Mouse (Mus musculus) CH12.LX (cell line): ENCODE results near the gene Flt3l. TPM values are rescaled to one million over a fixed set of nuclear protein-coding genes. Genes with fewer than 3 reads are reported as not detected.
"Not testable (repeated sequence)": the region's sequence is repeated elsewhere in the genome, so short reads cannot be mapped to it uniquely, and the experiment has no call there.

Experiments
- DNase-seq: peaks from one replicate; pipeline ENCODE4 v3.0.0-alpha.2; 2013; ENCODE audit errors: extremely low read depth
- H3K27ac ChIP-seq: 2 replicates; pipeline ENCODE4 v1.5.1; 2012; ENCODE audit warnings: low read depth, mild to moderate bottlenecking, control low read depth, moderate library complexity; ENCODE audit not compliant: insufficient read depth
- H3K27me3 ChIP-seq: replicated peaks from 2 replicates; pipeline ENCODE3; 2012; ENCODE audit warnings: inconsistent platforms
- H3K36me3 ChIP-seq, 2 experiments: replicated peaks in 1 of 2; 2 replicates each; pipeline versions ENCODE3 to v1.6.1; 2012; ENCODE audit warnings: inconsistent platforms in 1 of 2, low read length in 1 of 2, mild to moderate bottlenecking in 1 of 2, mixed read lengths in 1 of 2, moderate library complexity in 1 of 2; ENCODE audit not compliant: control insufficient read depth in 1 of 2, insufficient read depth in 1 of 2
- H3K4me1 ChIP-seq, 2 experiments: 2 replicates each; pipeline ENCODE4 v1.6.1; 2012; ENCODE audit warnings: inconsistent platforms in 1 of 2, moderate library complexity in 1 of 2; ENCODE audit not compliant: insufficient read depth in 2 of 2, control insufficient read depth in 1 of 2
- H3K4me2 ChIP-seq: 2 replicates; pipeline ENCODE4 v1.6.1; 2012; ENCODE audit warnings: low read depth, mild to moderate bottlenecking, control low read depth; ENCODE audit not compliant: poor library complexity, insufficient read depth, severe bottlenecking
- H3K4me3 ChIP-seq, 3 experiments: fragments of 150-350 bp in 1 of 3; sonication (generic) in 1 of 3; replicated peaks in 1 of 3; 2 replicates each; pipeline versions ENCODE3 to v1.5.1; 2011 to 2012; ENCODE audit warnings: low read depth in 2 of 3, low read length in 2 of 3, mild to moderate bottlenecking in 2 of 3, moderate library complexity in 2 of 3, control low read depth in 1 of 3, improper control_type of control experiment in 1 of 3, inconsistent platforms in 1 of 3, mixed read lengths in 1 of 3; ENCODE audit not compliant: poor library complexity in 1 of 3
- H3K79me2 ChIP-seq: replicated peaks from 2 replicates; pipeline ENCODE4 v1.6.1; 2012; ENCODE audit warnings: mild to moderate bottlenecking, moderate library complexity; ENCODE audit not compliant: control insufficient read depth, poor library complexity, insufficient read depth, severe bottlenecking; ENCODE audit errors: extremely low read depth
- H3K9ac ChIP-seq: 2 replicates; pipeline ENCODE4 v1.6.1; 2012; ENCODE audit warnings: low read depth, mild to moderate bottlenecking, control low read depth, moderate library complexity; ENCODE audit not compliant: insufficient read depth
- H3K9me3 ChIP-seq: replicated peaks from 2 replicates; pipeline ENCODE3; 2012; ENCODE audit warnings: low read length, inconsistent platforms, mixed read lengths
- CHD1 ChIP-seq: IDR thresholded peaks from 2 replicates; pipeline ENCODE4 v1.6.1; 2012; ENCODE audit warnings: low read depth, low read length, improper control_type of control experiment, inconsistent platforms
- CTCF ChIP-seq, 2 experiments: IDR thresholded peaks in 1 of 2; conservative IDR thresholded peaks in 1 of 2; 2 replicates each; pipeline ENCODE4 v1.5.1; 2011 to 2012; ENCODE audit warnings: low read depth in 2 of 2, low read length in 2 of 2, improper control_type of control experiment in 1 of 2, inconsistent platforms in 1 of 2, mild to moderate bottlenecking in 1 of 2, moderate library complexity in 1 of 2
- EP300 ChIP-seq: IDR thresholded peaks from 2 replicates; pipeline ENCODE4 v1.6.1; 2011; ENCODE audit warnings: low read length, improper control_type of control experiment
- ETS1 ChIP-seq: conservative IDR thresholded peaks from 2 replicates; pipeline ENCODE4 v1.6.1; 2012; ENCODE audit warnings: low read depth, mild to moderate bottlenecking, inconsistent platforms, low read length, improper control_type of control experiment, moderate library complexity
- GABPA ChIP-seq: IDR thresholded peaks from 2 replicates; pipeline ENCODE4 v1.6.1; 2012; ENCODE audit warnings: low read depth, low read length, improper control_type of control experiment, inconsistent platforms; ENCODE audit not compliant: insufficient replicate concordance
- JUN ChIP-seq: IDR thresholded peaks from 2 replicates; pipeline ENCODE4 v1.6.1; 2011; ENCODE audit warnings: low read depth, mild to moderate bottlenecking, low read length, improper control_type of control experiment, moderate library complexity; ENCODE audit not compliant: insufficient read depth
- MAZ ChIP-seq: IDR thresholded peaks from 2 replicates; pipeline ENCODE4 v1.6.1; 2012; ENCODE audit warnings: low read depth, mild to moderate bottlenecking, inconsistent platforms, low read length, improper control_type of control experiment, moderate library complexity
- MXI1 ChIP-seq: IDR thresholded peaks from 2 replicates; pipeline ENCODE4 v1.6.1; 2011; ENCODE audit warnings: mild to moderate bottlenecking, low read depth, low read length, improper control_type of control experiment
- NELFE ChIP-seq: IDR thresholded peaks from 2 replicates; pipeline ENCODE4 v1.6.1; 2011; ENCODE audit warnings: low read depth, low read length, improper control_type of control experiment
- NRF1 ChIP-seq: IDR thresholded peaks from 2 replicates; pipeline ENCODE4 v1.6.1; 2014; ENCODE audit warnings: low read depth, mild to moderate bottlenecking, inconsistent platforms, low read length, improper control_type of control experiment, moderate library complexity
- PAX5 ChIP-seq: IDR thresholded peaks from 2 replicates; pipeline ENCODE4 v1.6.1; 2012; ENCODE audit warnings: low read length, inconsistent platforms, mixed read lengths
- RAD21 ChIP-seq: IDR thresholded peaks from 2 replicates; pipeline ENCODE4 v1.6.1; 2011; ENCODE audit warnings: low read depth, mild to moderate bottlenecking, low read length, improper control_type of control experiment, moderate library complexity
- TBP ChIP-seq: conservative IDR thresholded peaks from 2 replicates; pipeline ENCODE4 v1.6.1; 2011; ENCODE audit warnings: low read depth, low read length, improper control_type of control experiment
- USF1 ChIP-seq: IDR thresholded peaks from 2 replicates; pipeline ENCODE4 v1.6.1; 2014; ENCODE audit warnings: low read depth, mild to moderate bottlenecking, inconsistent platforms, low read length, improper control_type of control experiment
- USF2 ChIP-seq: conservative IDR thresholded peaks from 2 replicates; pipeline ENCODE4 v1.6.1; 2011; ENCODE audit warnings: low read depth, low read length, improper control_type of control experiment
- ZKSCAN1 ChIP-seq: IDR thresholded peaks from 2 replicates; pipeline ENCODE4 v1.6.1; 2012; ENCODE audit warnings: low read depth, inconsistent platforms, low read length, improper control_type of control experiment, borderline replicate concordance
- ZMIZ1 ChIP-seq: IDR thresholded peaks from 2 replicates; pipeline ENCODE4 v1.6.1; 2012; ENCODE audit warnings: low read depth, mild to moderate bottlenecking, inconsistent platforms, low read length, improper control_type of control experiment
- dilution Hi-C: fragments of 300-500 bp; cut with MboI; formaldehyde crosslinking; loops from 2 replicates; pipeline ENCODE4 v1.14.3; 2020; ENCODE audit warnings: low sequenced_read_pairs; ENCODE audit not compliant: extremely low pct_unique_long_range_greater_than_20kb, extremely low pct_ligation_motif_present
- in situ Hi-C: fragments of 300-500 bp; cut with MboI; formaldehyde crosslinking; loops from 3 replicates; pipeline ENCODE4 v1.14.3; 2019; ENCODE audit warnings: low sequenced_read_pairs, low pct_ligation_motif_present, low pct_unique_long_range_greater_than_20kb, mixed read lengths
- polyA plus RNA-seq: library from polyadenylated mRNA; unstranded; fragments of >175 nt; gene quantifications from 2 replicates; pipeline ENCODE4 v1.2.1, GENCODE M21; 2012; ENCODE audit warnings: low read depth; ENCODE audit not compliant: insufficient read length
- total RNA-seq, 2 experiments: library from RNA; depleted of rRNA; stranded (reverse); fragments of 300-350 nt in 1 of 2; fragments of >200 nt in 1 of 2; gene quantifications; 2 replicates each; pipeline ENCODE4 v1.2.3; 2012 to 2014

Flt3l gene
- total and polyA plus RNA-seq, 3 experiments, result 4.6 to 14.9 (median 4.9) TPM

- no peaks in the 10 kb centered on the region for H3K27me3 ChIP-seq
- no peak for DNase-seq
- no peak overlapping the region for H3K27ac ChIP-seq
- no peak overlapping the region for H3K4me2 ChIP-seq
- no peaks in the 10 kb centered on the region for H3K79me2 ChIP-seq
- H3K9ac ChIP-seq, result no peak overlapping the region
- dilution Hi-C loops (no loop called here), in situ Hi-C loops (no loop called here)
- H3K4me1 ChIP-seq, result peaks cover 3 to 17% of the 10 kb centered on the region in 2 experiments
- no peaks in the 10 kb centered on the region for H3K9me3 ChIP-seq
- no peak for TF ChIP-seq EP300
- no peak for TF ChIP-seq ZKSCAN1
- TF ChIP-seq ZMIZ1, result no peak
- TF ChIP-seq TBP, result no peak
- no peak for TF ChIP-seq ETS1
- no peak for TF ChIP-seq CHD1
- no peak overlapping the region for H3K4me3 ChIP-seq
- no peaks in the 10 kb centered on the region for H3K36me3 ChIP-seq
Observed at GRCm38 (mm10) chr7:45097479-45097878, 38.8 kb downstream of the Flt3l start.

GRCm38 (mm10) chr7:45095965-45096364, 40.3 kb downstream of the Flt3l start:
- dilution Hi-C loops, in situ Hi-C loops, H3K9ac ChIP-seq, H3K9me3 ChIP-seq, H3K27ac ChIP-seq, H3K79me2 ChIP-seq, DNase-seq, H3K4me3 ChIP-seq, H3K27me3 ChIP-seq, H3K4me2 ChIP-seq, H3K36me3 ChIP-seq: not testable (repeated sequence)
- peaks cover 3 to 19% of the 10 kb centered on the region in 2 experiments for H3K4me1 ChIP-seq

- H3K79me2 ChIP-seq, result no peaks in the 10 kb centered on the region
- dilution Hi-C loops, result no loop called here
- H3K4me2 ChIP-seq, result no peak overlapping the region
- no peaks in the 10 kb centered on the region for H3K36me3 ChIP-seq
- no peak overlapping the region for H3K27ac ChIP-seq
- H3K9ac ChIP-seq, result no peak overlapping the region
- DNase-seq, result no peak
- peaks cover 3 to 25% of the 10 kb centered on the region in 2 experiments for H3K4me1 ChIP-seq
- in situ Hi-C loops, result no loop called here
- no peak overlapping the region for H3K4me3 ChIP-seq
- no peaks in the 10 kb centered on the region for H3K27me3 ChIP-seq
- no peak for TF ChIP-seq NRF1
- no peak for TF ChIP-seq GABPA
- TF ChIP-seq MXI1, result no peak
- TF ChIP-seq RAD21, result no peak
- no peak for TF ChIP-seq CTCF (conservative IDR thresholded peaks at IDR 0.05 in 1 of 2, IDR thresholded peaks at IDR 0.05 in 1 of 2; ENCODE audit: low read depth in 2 of 2, low read length in 2 of 2)
- TF ChIP-seq USF1, result no peak
- TF ChIP-seq NELFE, result no peak
- TF ChIP-seq PAX5, result no peak
- no peak for TF ChIP-seq JUN
- TF ChIP-seq ZMIZ1, result no peak
- TF ChIP-seq MAZ, result no peak
- no peak for TF ChIP-seq USF2
- TF ChIP-seq TBP, result no peak
- no peak for TF ChIP-seq CHD1
- H3K9me3 ChIP-seq, result no peaks in the 10 kb centered on the region
Observed at GRCm38 (mm10) chr7:45095367-45095766, 40.9 kb downstream of the Flt3l start.
